Mouse (Mus musculus): ENCODE data around the gene Ltb4r2.
"Not testable (repeated sequence)": the region's sequence is repeated elsewhere in the genome, so short reads cannot be mapped to it uniquely, and the experiment has no call there.

GRCm38 (mm10) chr14:55760156-55760555 lies 1.1 kb upstream of the Ltb4r2 start:
- peak; percentile 85 for TF ChIP-seq CTCF (IDR thresholded peaks at IDR 0.05; ENCODE audit: low read depth)
- not testable (repeated sequence) for TF ChIP-seq EP300 (IDR thresholded peaks at IDR 0.05; ENCODE audit: low read depth)
